Mouse (Mus musculus) thymus, adult 2 months (tissue): ENCODE results near the gene Sct. TPM values are rescaled to one million over a fixed set of nuclear protein-coding genes. Genes with fewer than 3 reads are reported as not detected.
"Not testable (repeated sequence)": the region's sequence is repeated elsewhere in the genome, so short reads cannot be mapped to it uniquely, and the experiment has no call there.

Experiments used
- DNase-seq: peaks from one replicate; pipeline ENCODE4 v3.0.0; 2021
- H3K27ac ChIP-seq: fragments of 200-500 bp; 2 replicates; pipeline ENCODE4 v1.5.1; 2012; ENCODE audit warnings: low read length, control low read depth; ENCODE audit not compliant: control insufficient read depth, insufficient read depth
- H3K27me3 ChIP-seq: fragments of 200-500 bp; 2 replicates; pipeline ENCODE4 v1.6.1; 2012; ENCODE audit warnings: mild to moderate bottlenecking, low read length, moderate library complexity, mixed read lengths; ENCODE audit not compliant: control insufficient read depth, insufficient read depth
- H3K36me3 ChIP-seq: fragments of 200-500 bp; 2 replicates; pipeline ENCODE4 v1.6.1; 2012; ENCODE audit warnings: mild to moderate bottlenecking, low read length, moderate library complexity; ENCODE audit not compliant: control insufficient read depth, insufficient read depth
- H3K4me1 ChIP-seq: fragments of 200-500 bp; replicated peaks from 2 replicates; pipeline ENCODE4 v1.6.1; 2012; ENCODE audit warnings: low read length; ENCODE audit not compliant: control insufficient read depth, insufficient read depth
- H3K4me3 ChIP-seq: fragments of 200-500 bp; 2 replicates; pipeline ENCODE4 v1.5.1; 2012; ENCODE audit warnings: mild to moderate bottlenecking, low read length, control low read depth, moderate library complexity; ENCODE audit not compliant: control insufficient read depth, insufficient read depth
- CTCF ChIP-seq: fragments of 200-500 bp; IDR thresholded peaks from 2 replicates; pipeline ENCODE4 v1.5.1; 2012; ENCODE audit warnings: mild to moderate bottlenecking, control low read depth, low read length, moderate library complexity, borderline replicate concordance; ENCODE audit not compliant: control insufficient read depth, poor library complexity, insufficient read depth; ENCODE audit errors: extremely low read depth
- POLR2A ChIP-seq: fragments of 200-500 bp; IDR thresholded peaks from 2 replicates; pipeline ENCODE4 v1.6.1; 2012; ENCODE audit warnings: mild to moderate bottlenecking, low read length, control low read depth, moderate library complexity; ENCODE audit not compliant: control insufficient read depth, poor library complexity, insufficient read depth; ENCODE audit errors: extremely low read depth
- WGBS: fragments of 180-500 bp; shearing (Covaris S2); methylation state at CpG from one replicate; pipeline ENCODE4 v1.1.7; 2018; 5-methylcytosine and 5-hydroxymethylcytosine counted together
- polyA plus RNA-seq: library from polyadenylated mRNA; depleted of rRNA; stranded (reverse); fragments of >200 nt; gene quantifications from 2 replicates; pipeline ENCODE4 v1.2.3, GENCODE M21; 2012

Sct gene
- polyA plus RNA-seq, 1 experiment = 10.3 TPM

DNA sequence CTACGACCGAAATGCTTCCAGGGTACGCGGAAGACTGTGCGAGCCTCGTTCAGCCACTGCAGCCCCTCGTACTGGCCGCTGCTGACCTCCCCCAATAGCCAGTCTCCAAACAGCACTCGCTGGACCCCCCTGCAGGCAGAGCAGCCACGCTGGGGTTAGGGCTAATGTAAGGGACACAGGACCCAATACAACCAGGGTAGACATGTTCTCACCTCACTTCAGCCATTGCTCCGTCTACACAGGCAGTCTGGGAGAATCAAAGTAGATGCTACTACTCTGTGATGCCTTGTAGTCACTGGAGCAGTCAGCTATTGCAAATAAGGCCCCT is 13.6 kb downstream of the Sct start:
- peak overlapping the region; percentile 31 for H3K4me3 ChIP-seq
- WGBS = 22% methylated on average over 11 of the region's 11 CpGs
- DNase-seq = no peak
- no peak overlapping the region for H3K27ac ChIP-seq
- peaks cover 26% of the 10 kb centered on the region for H3K4me1 ChIP-seq
- no peak for TF ChIP-seq CTCF
- TF ChIP-seq POLR2A = no peak
- H3K36me3 ChIP-seq = peaks cover 33% of the 10 kb centered on the region
- H3K27me3 ChIP-seq = no peaks in the 10 kb centered on the region

DNA sequence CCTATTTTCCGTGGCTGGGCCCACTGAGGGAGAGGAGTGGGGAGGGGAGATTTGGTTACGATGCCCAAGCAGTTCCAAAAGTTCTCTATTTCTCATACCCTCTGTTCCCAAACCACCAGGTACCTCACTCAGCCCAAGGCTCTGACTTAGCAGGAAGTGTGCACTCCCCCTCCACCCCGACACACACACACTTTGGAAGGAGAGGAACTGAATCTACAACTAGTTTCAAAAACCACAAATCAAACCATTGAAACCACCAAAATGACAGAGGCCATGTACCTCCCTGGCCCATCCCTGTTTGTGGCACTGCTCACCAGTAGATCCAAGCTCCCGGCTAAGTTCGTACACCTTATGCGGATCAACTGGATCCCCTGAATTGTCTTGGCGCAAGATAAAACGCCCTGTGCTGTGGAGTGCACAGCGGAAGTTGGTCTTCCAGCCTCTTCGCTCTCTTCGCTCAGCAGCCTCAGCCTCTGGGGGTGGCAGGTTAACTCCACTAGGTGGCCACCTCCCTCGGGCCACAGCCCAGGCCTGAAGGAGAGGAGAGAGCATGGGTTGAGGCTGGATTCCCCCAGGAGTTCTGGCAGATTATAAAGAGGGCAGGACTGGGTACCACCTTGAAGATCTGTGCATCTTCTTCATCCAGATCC is 14.0 kb downstream of the Sct start:
- Histone ChIP-seq H3K36me3 (peaks cover 38% of the 10 kb centered on the region), H3K4me1 (peaks cover 26% of the 10 kb centered on the region), H3K27ac (peak overlapping the region; percentile 25; the same call in 1 of the 2 replicates), H3K4me3 (peak overlapping the region; percentile 31), H3K27me3 (no peaks in the 10 kb centered on the region)
- peak; percentile 73 for DNase-seq
- WGBS = 5% methylated on average over 12 of the region's 12 CpGs
- peak; percentile 83 for TF ChIP-seq CTCF
- TF ChIP-seq POLR2A = no peak

DNA sequence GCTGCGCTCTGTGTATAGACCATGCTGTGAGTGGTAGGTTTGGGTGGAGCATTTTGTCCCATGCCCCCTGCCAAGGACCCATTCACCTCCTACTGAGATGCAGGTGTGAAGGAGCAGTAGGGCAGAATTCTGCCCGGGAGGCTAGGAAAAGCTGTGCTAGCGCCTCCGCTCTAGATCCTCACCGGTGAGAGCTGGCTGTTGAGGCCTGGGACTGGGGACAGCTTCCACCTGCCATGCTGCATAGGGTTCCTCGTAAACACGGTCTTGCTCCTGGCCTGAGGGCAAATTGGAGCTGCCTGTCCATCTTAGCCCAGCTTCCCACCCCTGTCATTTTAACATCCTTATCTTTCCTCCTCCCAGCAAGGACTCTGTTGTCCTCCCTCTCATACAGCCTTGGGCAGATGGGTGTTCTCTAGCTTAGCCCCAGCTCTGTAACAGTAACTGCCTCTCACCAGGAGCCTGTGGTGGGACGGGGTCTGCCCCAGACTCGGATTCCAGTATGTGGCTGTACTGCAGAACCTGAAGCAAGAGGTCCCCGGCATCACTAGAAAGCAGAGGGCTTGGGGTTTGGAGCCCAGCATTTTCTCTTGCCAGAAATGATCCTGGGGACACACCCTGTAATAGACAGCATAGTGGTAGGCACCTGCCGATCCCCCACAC is 14.8 kb downstream of the Sct start:
- H3K27ac ChIP-seq = peak overlapping the region; percentile 25; the same call in 1 of the 2 replicates
- DNase-seq = no peak
- H3K4me3 ChIP-seq = no peak overlapping the region
- H3K27me3 ChIP-seq = no peaks in the 10 kb centered on the region
- WGBS = 83% methylated on average over 11 of the region's 11 CpGs
- TF ChIP-seq POLR2A (no peak), CTCF (no peak)
- H3K36me3 ChIP-seq = peaks cover 45% of the 10 kb centered on the region
- H3K4me1 ChIP-seq = peaks cover 20% of the 10 kb centered on the region

DNA sequence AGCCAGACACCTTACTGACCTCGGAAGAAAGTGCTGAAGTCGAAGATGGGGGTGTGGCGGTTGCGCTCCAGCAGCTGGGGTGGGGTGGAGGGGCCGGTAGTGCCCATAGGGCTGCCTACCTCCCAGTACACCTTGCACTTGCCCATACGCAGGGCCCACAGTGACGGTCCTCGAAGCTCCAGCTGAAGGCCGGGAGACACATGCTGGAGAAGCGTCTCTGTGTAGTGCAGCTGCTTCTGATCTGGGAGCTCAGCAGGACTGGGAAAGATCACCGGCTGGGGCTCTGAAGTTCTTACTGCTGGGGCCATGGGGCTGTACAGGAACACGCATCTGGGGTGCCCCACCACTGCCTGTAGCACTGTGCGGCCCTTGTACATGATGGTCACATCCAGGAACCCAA is 15.3 kb downstream of the Sct start:
- peaks cover 15% of the 10 kb centered on the region for H3K4me1 ChIP-seq
- peaks cover 51% of the 10 kb centered on the region for H3K36me3 ChIP-seq
- no peaks in the 10 kb centered on the region for H3K27me3 ChIP-seq
- H3K27ac ChIP-seq = no peak overlapping the region
- no peak overlapping the region for H3K4me3 ChIP-seq
- no peak for DNase-seq
- TF ChIP-seq POLR2A (no peak), CTCF (no peak)
- 96% methylated on average over 13 of the region's 13 CpGs for WGBS

DNA sequence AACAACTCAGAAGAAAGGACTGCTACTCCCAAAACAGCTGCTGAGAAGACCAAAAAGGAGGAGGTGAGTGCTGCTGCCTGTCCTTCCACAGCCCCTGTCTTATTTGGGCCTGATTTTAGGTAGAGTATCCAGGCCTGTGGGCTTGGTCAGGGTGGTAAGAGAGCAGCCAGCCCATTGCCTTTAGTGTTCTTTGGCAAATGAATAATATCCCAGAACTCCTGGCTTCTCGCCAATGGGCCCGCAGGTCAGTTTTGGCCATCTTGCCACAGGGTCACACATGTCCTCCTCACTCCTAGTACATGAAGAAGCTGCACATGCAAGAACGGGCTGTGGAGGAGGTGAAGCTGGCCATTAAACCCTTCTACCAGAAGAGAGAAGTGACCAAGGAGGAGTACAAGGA is 17.5 kb downstream of the Sct start:
- DNase-seq = no peak
- Histone ChIP-seq H3K27me3 (no peaks in the 10 kb centered on the region), H3K36me3 (peaks cover 72% of the 10 kb centered on the region), H3K27ac (no peak overlapping the region), H3K4me3 (no peak overlapping the region), H3K4me1 (peaks cover 13% of the 10 kb centered on the region)
- 97% methylated on average over 3 of the region's 3 CpGs for WGBS
- TF ChIP-seq POLR2A (no peak), CTCF (no peak)

DNA sequence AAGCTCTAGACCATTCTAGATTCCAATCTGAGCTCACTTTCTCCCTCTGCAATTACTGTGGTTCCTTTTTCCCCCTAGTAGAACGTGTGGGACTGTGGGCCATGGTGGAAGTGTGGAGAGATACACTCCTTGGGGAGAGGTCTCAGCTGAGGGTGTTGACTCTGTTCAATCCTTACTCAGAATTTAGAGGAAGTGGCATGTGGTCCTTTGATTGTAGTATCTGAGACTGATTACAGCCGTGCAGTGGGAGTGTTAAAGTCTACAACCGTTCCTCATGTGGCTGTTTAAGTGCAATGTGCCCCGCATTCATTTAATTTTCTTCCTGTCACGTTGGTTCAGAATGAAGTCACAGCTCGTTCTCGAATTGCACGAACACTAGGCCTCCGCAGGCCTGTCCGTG is 22.8 kb downstream of the Sct start:
- no peak overlapping the region for H3K27ac ChIP-seq
- H3K4me1 ChIP-seq = no peaks in the 10 kb centered on the region
- no peak overlapping the region for H3K4me3 ChIP-seq
- no peak for TF ChIP-seq CTCF
- WGBS = 94% methylated on average over 10 of the region's 10 CpGs
- no peaks in the 10 kb centered on the region for H3K27me3 ChIP-seq
- peaks cover 94% of the 10 kb centered on the region for H3K36me3 ChIP-seq
- DNase-seq = no peak

DNA sequence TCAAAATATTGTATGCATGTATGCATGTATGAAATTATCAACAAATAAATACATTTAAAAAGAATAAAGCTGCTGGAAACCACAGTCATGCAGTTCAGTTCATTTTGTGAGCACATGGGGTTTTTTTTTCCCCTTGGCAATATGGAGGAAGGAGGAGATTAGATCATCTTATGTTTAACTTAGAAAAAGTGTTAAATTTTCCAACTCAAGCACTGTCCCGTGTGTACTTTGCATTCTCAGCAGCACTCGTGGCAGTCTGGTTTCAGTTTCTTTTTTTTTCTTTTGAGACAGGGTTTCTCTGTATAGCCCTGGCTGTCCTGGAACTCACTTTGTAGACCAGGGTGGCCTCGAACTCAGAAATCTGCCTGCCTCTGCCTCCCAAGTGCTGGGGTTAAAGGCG is 28.4 kb downstream of the Sct start:
- 93% methylated on average over 4 of the region's 4 CpGs for WGBS
- peaks cover 89% of the 10 kb centered on the region for H3K36me3 ChIP-seq
- H3K27me3 ChIP-seq, DNase-seq, H3K27ac ChIP-seq, H3K4me3 ChIP-seq, H3K4me1 ChIP-seq: not testable (repeated sequence)
